ENCODE assay signal across 10 mouse cellular contexts in genomic region chr9:61468368-61468848, GRCm38 (mm10).
DNase-seq lines count a peak whose midpoint lies in the region; ATAC-seq and TF ChIP-seq lines count a peak whose summit lies in the region.
"Had no signal": no experiment of that assay in that cellular context is flagged by ENCODE, and none has a peak within 500 bp of the region (broad histone marks: within the 10 kb centered on the region; RNA-seq: fewer than 3 reads in every experiment).

No protein-coding gene starts in this region.

- H3K9me3 ChIP-seq in hindbrain, embryonic 16.5 days (ENCODE audit: control insufficient read depth, low read length), result peaks cover 6% of the 10 kb centered on the region
- H3K9me3 ChIP-seq in midbrain, embryonic 15.5 days, result no peaks in the 10 kb centered on the region

- intact Hi-C loops in gastrocnemius, adult 2 months (cut with DNase I), result no loop called here

- DNase-seq in MN1 (ENCODE audit: low spot score), result peak; percentile 57
- peak; percentile 80 for DNase-seq in embryo, embryonic 10.5 days (ENCODE audit: low spot score)
- no peak for DNase-seq in c-Kit-positive CD71-positive TER-119-positive erythroid progenitor cells, embryonic 14.5 days (ENCODE audit: low spot score)
- DNase-seq in gastrocnemius, adult 2 months, result no peak
- no peak for DNase-seq in adrenal gland, postnatal 14 days
- DNase-seq: heart, adult 18-20 months; thymus, postnatal 36 days had no signal

- ATAC-seq in hindbrain, embryonic 16.5 days, result peak; percentile 93
- peak; percentile 88 for ATAC-seq in midbrain, embryonic 15.5 days (replicated peaks)
- ATAC-seq: Patski had no signal

- H3K4me3 ChIP-seq in hindbrain, embryonic 16.5 days (ENCODE audit: low read length), result no peak overlapping the region
- no peak overlapping the region for H3K4me3 ChIP-seq in midbrain, embryonic 15.5 days
- no peak overlapping the region for H3K4me3 ChIP-seq in gastrocnemius, adult 2 months

- H3K9ac ChIP-seq in hindbrain, embryonic 16.5 days (ENCODE audit: low read depth, low read length), result 0 out of 2 replicates have a peak overlapping the region, but pooled peaks have one; percentile 22
- no peak overlapping the region for H3K9ac ChIP-seq in midbrain, embryonic 15.5 days

- peak overlapping the region; percentile 51 for H3K27ac ChIP-seq in hindbrain, embryonic 16.5 days (ENCODE audit: low read depth, low read length)
- peak overlapping the region; percentile 69 for H3K27ac ChIP-seq in midbrain, embryonic 15.5 days
- H3K27ac ChIP-seq in gastrocnemius, adult 2 months, result no peak overlapping the region

- peaks cover 12% of the 10 kb centered on the region for H3K4me1 ChIP-seq in hindbrain, embryonic 16.5 days (ENCODE audit: control insufficient read depth, insufficient read depth, low read depth, low read length)
- peaks cover 14% of the 10 kb centered on the region for H3K4me1 ChIP-seq in midbrain, embryonic 15.5 days

- no peak for TF ChIP-seq CTCF in gastrocnemius, adult 2 months (IDR thresholded peaks at IDR 0.05)

- H3K36me3 ChIP-seq in hindbrain, embryonic 16.5 days (ENCODE audit: control insufficient read depth, insufficient read depth, low read length), result no peaks in the 10 kb centered on the region
- no peaks in the 10 kb centered on the region for H3K36me3 ChIP-seq in midbrain, embryonic 15.5 days (replicated peaks)

- 0 out of 2 replicates have a peak, but pooled peaks cover 3% of the 10 kb centered on the region for H3K27me3 ChIP-seq in hindbrain, embryonic 16.5 days (replicated peaks; ENCODE audit: control insufficient read depth, insufficient read depth, low read length)
- peaks cover 3% of the 10 kb centered on the region; the same call in 1 of the 2 replicates for H3K27me3 ChIP-seq in midbrain, embryonic 15.5 days (replicated peaks)
- H3K27me3 ChIP-seq: Patski had no signal

- WGBS in hindbrain, embryonic 16.5 days, result 15% methylated on average over 6 of the region's 6 CpGs
- 17% methylated on average over 6 of the region's 6 CpGs for WGBS in midbrain, embryonic 15.5 days

- H3K4me2 ChIP-seq in hindbrain, embryonic 16.5 days (ENCODE audit: low read length), result no peak overlapping the region
- no peak overlapping the region for H3K4me2 ChIP-seq in midbrain, embryonic 15.5 days

Comparison
In these comparisons a context has a peak if more than half of its experiments do, and no peak if none do; other contexts are left out.
1. DNase-seq: peak in MN1 (single experiment) and embryo, embryonic 10.5 days (single experiment); none in c-Kit-positive CD71-positive TER-119-positive erythroid progenitor cells, embryonic 14.5 days (single experiment), gastrocnemius, adult 2 months (single experiment) and adrenal gland, postnatal 14 days (single experiment).